Mouse (Mus musculus) embryonic fibroblast, embryonic 13.5 days (primary cell): ENCODE results near the gene Olfr91.

Experiments used
- CTCF ChIP-seq: IDR thresholded peaks from 2 replicates; pipeline ENCODE4 v1.5.1; 2011; ENCODE audit warnings: mild to moderate bottlenecking, control low read depth, low read length, moderate library complexity, borderline replicate concordance; ENCODE audit not compliant: insufficient read depth
- POLR2A ChIP-seq: IDR thresholded peaks from 2 replicates; pipeline ENCODE4 v1.6.1; 2011; ENCODE audit warnings: low read depth, mild to moderate bottlenecking, control low read depth, low read length, moderate library complexity

GRCm38 (mm10) chr17:37078193-37078592 is 19.9 kb downstream of the Olfr91 start:
- TF ChIP-seq CTCF (no peak), POLR2A (no peak)
